Mouse (Mus musculus) forebrain, embryonic 12.5 days (tissue): ENCODE data around the gene Pxdn. TPM values are rescaled to one million over a fixed set of nuclear protein-coding genes. Genes with fewer than 3 reads are reported as not detected.

Experiments
- ATAC-seq: fragments of 200-750 bp; cut with Nextera tagmentation; 2 replicates; pipeline ENCODE4 v1.8.0; 2017; ENCODE audit warnings: moderate TSS enrichment; ENCODE audit not compliant: low FRiP score
- H3K27ac ChIP-seq: fragments of 300-500 bp; sonication (generic); 2 replicates; pipeline ENCODE4 v1.5.1; 2016; ENCODE audit warnings: mild to moderate bottlenecking
- H3K27me3 ChIP-seq: fragments of 300-500 bp; sonication (generic); 2 replicates; pipeline ENCODE4 v1.6.1; 2016; ENCODE audit warnings: mild to moderate bottlenecking
- H3K36me3 ChIP-seq: fragments of 300-500 bp; sonication (generic); replicated peaks from 2 replicates; pipeline ENCODE4 v1.6.1; 2016; ENCODE audit warnings: mild to moderate bottlenecking
- H3K4me1 ChIP-seq: fragments of 300-500 bp; sonication (generic); 2 replicates; pipeline ENCODE4 v1.6.1; 2016
- H3K4me2 ChIP-seq: fragments of 300-500 bp; sonication (generic); 2 replicates; pipeline ENCODE4 v1.6.1; 2016; ENCODE audit warnings: mild to moderate bottlenecking, moderate library complexity
- H3K4me3 ChIP-seq: fragments of 300-500 bp; sonication (generic); replicated peaks from 2 replicates; pipeline ENCODE4 v1.5.1; 2016; ENCODE audit warnings: mild to moderate bottlenecking
- H3K9ac ChIP-seq: fragments of 300-500 bp; sonication (generic); 2 replicates; pipeline ENCODE4 v1.6.1; 2016; ENCODE audit warnings: mild to moderate bottlenecking
- H3K9me3 ChIP-seq: fragments of 300-500 bp; sonication (generic); 2 replicates; pipeline ENCODE4 v1.6.1; 2016
- WGBS: fragments of 180-500 bp; shearing (Covaris S2); methylation state at CpG from one replicate; pipeline ENCODE4 v1.1.7; 2016; 5-methylcytosine and 5-hydroxymethylcytosine counted together
- polyA plus RNA-seq: library from polyadenylated mRNA; unstranded; fragments of >200 nt; fragmentation: Nextera tagmentation; extraction: Ambion mirVana; gene quantifications from 2 replicates; pipeline ENCODE4 v1.2.1, GENCODE M21; 2016

Gene Pxdn
- polyA plus RNA-seq, 1 experiment from 2014 or later: 67.6 TPM

GRCm38 (mm10) chr12:30001951-30002350, 64.5 kb downstream of the Pxdn start:
- Histone ChIP-seq H3K4me2 (no peak overlapping the region), H3K4me3 (no peak overlapping the region), H3K27ac (no peak overlapping the region), H3K27me3 (no peaks in the 10 kb centered on the region), H3K9me3 (no peaks in the 10 kb centered on the region), H3K4me1 (peaks cover 14% of the 10 kb centered on the region), H3K9ac (no peak overlapping the region), H3K36me3 (peaks cover 90% of the 10 kb centered on the region)
- WGBS: 95% methylated on average over 16 of the region's 16 CpGs
- no peak for ATAC-seq

GRCm38 (mm10) chr12:30003680-30004364, 66.4 kb downstream of the Pxdn start:
- peak; percentile 58 for ATAC-seq
- H3K27ac ChIP-seq: peak overlapping the region; percentile 65
- no peak overlapping the region for H3K4me3 ChIP-seq
- no peak overlapping the region for H3K4me2 ChIP-seq
- H3K36me3 ChIP-seq: peaks cover 89% of the 10 kb centered on the region
- H3K9ac ChIP-seq: no peak overlapping the region
- 64% methylated on average over 14 of the region's 14 CpGs for WGBS
- no peaks in the 10 kb centered on the region for H3K27me3 ChIP-seq
- peaks cover 14% of the 10 kb centered on the region for H3K4me1 ChIP-seq
- H3K9me3 ChIP-seq: no peaks in the 10 kb centered on the region

- H3K9me3 ChIP-seq: no peaks in the 10 kb centered on the region
- H3K27ac ChIP-seq: peak overlapping the region; percentile 65
- H3K27me3 ChIP-seq: no peaks in the 10 kb centered on the region
- no peak overlapping the region for H3K9ac ChIP-seq
- H3K36me3 ChIP-seq: peaks cover 89% of the 10 kb centered on the region
- ATAC-seq: 0 out of 2 replicates have a peak, but pooled peaks have one; percentile 21
- no peak overlapping the region for H3K4me3 ChIP-seq
- 83% methylated on average over 5 of the region's 5 CpGs for WGBS
- H3K4me1 ChIP-seq: peaks cover 14% of the 10 kb centered on the region
- no peak overlapping the region for H3K4me2 ChIP-seq
Measured at GRCm38 (mm10) chr12:30004365-30004723, 66.9 kb downstream of the Pxdn start.

- Histone ChIP-seq H3K4me3 (no peak overlapping the region), H3K9ac (no peak overlapping the region), H3K4me2 (no peak overlapping the region), H3K27me3 (no peaks in the 10 kb centered on the region), H3K9me3 (no peaks in the 10 kb centered on the region), H3K27ac (no peak overlapping the region), H3K4me1 (peaks cover 14% of the 10 kb centered on the region), H3K36me3 (peaks cover 87% of the 10 kb centered on the region)
- ATAC-seq: no peak
- 87% methylated on average over 9 of the region's 9 CpGs for WGBS
Measured at GRCm38 (mm10) chr12:30006586-30006985, 69.2 kb downstream of the Pxdn start.

- Histone ChIP-seq H3K4me3 (no peak overlapping the region), H3K4me1 (peaks cover 9% of the 10 kb centered on the region), H3K4me2 (no peak overlapping the region), H3K27me3 (no peaks in the 10 kb centered on the region), H3K27ac (no peak overlapping the region), H3K36me3 (peaks cover 87% of the 10 kb centered on the region), H3K9ac (no peak overlapping the region), H3K9me3 (no peaks in the 10 kb centered on the region)
- ATAC-seq: no peak
- 94% methylated on average over 5 of the region's 5 CpGs for WGBS
Measured at GRCm38 (mm10) chr12:30008741-30009140, 71.3 kb downstream of the Pxdn start.

GRCm38 (mm10) chr12:30015501-30015900, 78.1 kb downstream of the Pxdn start:
- 89% methylated on average over 9 of the region's 9 CpGs for WGBS
- Histone ChIP-seq H3K36me3 (peaks cover 78% of the 10 kb centered on the region), H3K27me3 (no peaks in the 10 kb centered on the region), H3K4me3 (no peak overlapping the region), H3K9me3 (no peaks in the 10 kb centered on the region), H3K27ac (no peak overlapping the region), H3K4me2 (no peak overlapping the region), H3K9ac (no peak overlapping the region), H3K4me1 (no peaks in the 10 kb centered on the region)
- ATAC-seq: no peak

- Histone ChIP-seq H3K9me3 (no peaks in the 10 kb centered on the region), H3K4me2 (no peak overlapping the region), H3K4me3 (no peak overlapping the region), H3K27me3 (no peaks in the 10 kb centered on the region), H3K9ac (no peak overlapping the region), H3K4me1 (no peaks in the 10 kb centered on the region), H3K27ac (no peak overlapping the region), H3K36me3 (peaks cover 70% of the 10 kb centered on the region)
- 88% methylated on average over 3 of the region's 3 CpGs for WGBS
- ATAC-seq: no peak
Measured at GRCm38 (mm10) chr12:30017131-30017530, 79.7 kb downstream of the Pxdn start.

GRCm38 (mm10) chr12:30020447-30020846, 83.0 kb downstream of the Pxdn start:
- Histone ChIP-seq H3K4me1 (no peaks in the 10 kb centered on the region; the same call in 1 of the 2 replicates), H3K4me3 (no peak overlapping the region), H3K9me3 (no peaks in the 10 kb centered on the region), H3K9ac (no peak overlapping the region), H3K27ac (no peak overlapping the region), H3K27me3 (no peaks in the 10 kb centered on the region), H3K4me2 (no peak overlapping the region), H3K36me3 (peaks cover 40% of the 10 kb centered on the region)
- no peak for ATAC-seq

GRCm38 (mm10) chr12:30023491-30023890, 86.1 kb downstream of the Pxdn start:
- no peak overlapping the region for H3K27ac ChIP-seq
- H3K4me2 ChIP-seq: no peak overlapping the region
- no peaks in the 10 kb centered on the region for H3K27me3 ChIP-seq
- no peaks in the 10 kb centered on the region; the same call in 1 of the 2 replicates for H3K4me1 ChIP-seq
- WGBS: 29% methylated on average over 3 of the region's 3 CpGs
- no peak overlapping the region for H3K9ac ChIP-seq
- H3K9me3 ChIP-seq: no peaks in the 10 kb centered on the region
- no peak overlapping the region for H3K4me3 ChIP-seq
- H3K36me3 ChIP-seq: peaks cover 12% of the 10 kb centered on the region
- no peak for ATAC-seq

- H3K4me3 ChIP-seq: no peak overlapping the region
- ATAC-seq: no peak
- H3K36me3 ChIP-seq: peaks cover 12% of the 10 kb centered on the region
- no peaks in the 10 kb centered on the region for H3K27me3 ChIP-seq
- H3K9ac ChIP-seq: no peak overlapping the region
- no peaks in the 10 kb centered on the region; the same call in 1 of the 2 replicates for H3K4me1 ChIP-seq
- no peak overlapping the region for H3K27ac ChIP-seq
- H3K9me3 ChIP-seq: no peaks in the 10 kb centered on the region
- no peak overlapping the region for H3K4me2 ChIP-seq
- WGBS: 76% methylated on average over 2 of the region's 2 CpGs
Measured at GRCm38 (mm10) chr12:30024264-30024825, 86.9 kb downstream of the Pxdn start.

- Histone ChIP-seq H3K27me3 (no peaks in the 10 kb centered on the region), H3K27ac (no peak overlapping the region), H3K9me3 (no peaks in the 10 kb centered on the region), H3K4me2 (no peak overlapping the region), H3K4me1 (no peaks in the 10 kb centered on the region; the same call in 1 of the 2 replicates), H3K36me3 (0 out of 2 replicates have a peak, but pooled peaks cover under 1% of the 10 kb centered on the region), H3K9ac (no peak overlapping the region), H3K4me3 (no peak overlapping the region)
- no peak for ATAC-seq
- 87% methylated on average over 3 of the region's 3 CpGs for WGBS
Measured at GRCm38 (mm10) chr12:30027721-30028340, 90.4 kb downstream of the Pxdn start.

GRCm38 (mm10) chr12:30029111-30029510, 91.7 kb downstream of the Pxdn start:
- WGBS: 93% methylated on average over 1 of the region's 1 CpGs
- no peaks in the 10 kb centered on the region for H3K36me3 ChIP-seq
- no peaks in the 10 kb centered on the region; the same call in 1 of the 2 replicates for H3K4me1 ChIP-seq
- no peaks in the 10 kb centered on the region for H3K27me3 ChIP-seq
- no peak overlapping the region for H3K9ac ChIP-seq
- no peak for ATAC-seq
- H3K27ac ChIP-seq: no peak overlapping the region
- no peak overlapping the region for H3K4me3 ChIP-seq
- H3K9me3 ChIP-seq: no peaks in the 10 kb centered on the region
- H3K4me2 ChIP-seq: no peak overlapping the region
